10 mouse cellular contexts compared by ENCODE assay signal in the genomic region with DNA sequence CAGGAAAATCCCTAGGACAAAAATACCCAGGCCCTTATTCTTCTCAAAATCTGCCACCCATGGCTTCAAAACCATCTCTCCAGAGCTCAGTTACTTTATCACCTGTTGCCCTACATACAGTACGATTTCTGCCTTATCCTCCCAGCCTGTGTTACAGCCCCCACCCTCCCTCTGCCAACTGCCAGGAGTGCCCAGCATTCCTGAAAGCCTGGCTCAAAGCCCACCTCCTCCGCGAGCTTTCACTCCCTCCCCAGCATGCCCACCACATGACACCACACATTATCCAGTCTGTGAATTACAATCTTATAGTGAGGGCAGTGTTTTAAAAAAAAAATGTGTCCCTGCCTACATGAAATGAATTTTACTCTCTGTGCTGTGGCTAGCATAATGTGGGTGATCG.
DNase-seq lines count a peak whose midpoint lies in the region; ATAC-seq lines count a peak whose summit lies in the region.
"Had no signal": no experiment of that assay in that cellular context is flagged by ENCODE, and none has a peak within 500 bp of the region (broad histone marks: within the 10 kb centered on the region; RNA-seq: fewer than 3 reads in every experiment).

No protein-coding gene starts in this region.

- no peak overlapping the region for H3K9ac ChIP-seq in hindbrain, embryonic 16.5 days (ENCODE audit: low read depth, low read length)
- H3K9ac ChIP-seq: embryonic facial prominence, embryonic 12.5 days had no signal

- WGBS in hindbrain, embryonic 16.5 days: 54% methylated on average over 4 of the region's 4 CpGs

- H3K27me3 ChIP-seq in hindbrain, embryonic 16.5 days (replicated peaks; ENCODE audit: control insufficient read depth, insufficient read depth, low read length): no peaks in the 10 kb centered on the region
- H3K27me3 ChIP-seq: embryonic facial prominence, embryonic 12.5 days had no signal

- H3K4me2 ChIP-seq in hindbrain, embryonic 16.5 days (ENCODE audit: low read length): no peak overlapping the region
- H3K4me2 ChIP-seq: embryonic facial prominence, embryonic 12.5 days had no signal

- H3K4me3 ChIP-seq in hindbrain, embryonic 16.5 days (ENCODE audit: low read length): no peak overlapping the region
- H3K4me3 ChIP-seq: embryonic facial prominence, embryonic 12.5 days; myocyte had no signal

- DNase-seq in cerebellum, adult 9-10 months: peak; percentile 5
- peak; percentile 29 for DNase-seq in layer of hippocampus, adult 11-12 months (ENCODE audit: low spot score)
- no peak for DNase-seq in layer of hippocampus, adult 9-10 months (ENCODE audit: low spot score)
- peak; percentile 21 for DNase-seq in ovary, postnatal 14 days (ENCODE audit: low spot score)
- DNase-seq in adipocyte (ENCODE audit: low spot score): no peak
- DNase-seq in thymus, postnatal 4 days: no peak

- no peaks in the 10 kb centered on the region for H3K36me3 ChIP-seq in hindbrain, embryonic 16.5 days (ENCODE audit: control insufficient read depth, insufficient read depth, low read length)
- H3K36me3 ChIP-seq: embryonic facial prominence, embryonic 12.5 days had no signal

- H3K4me1 ChIP-seq in hindbrain, embryonic 16.5 days (ENCODE audit: control insufficient read depth, insufficient read depth, low read depth, low read length): no peaks in the 10 kb centered on the region

- H3K9me3 ChIP-seq in hindbrain, embryonic 16.5 days (ENCODE audit: control insufficient read depth, low read length): no peaks in the 10 kb centered on the region
- H3K9me3 ChIP-seq: embryonic facial prominence, embryonic 12.5 days had no signal

- no peak overlapping the region for H3K27ac ChIP-seq in hindbrain, embryonic 16.5 days (ENCODE audit: low read depth, low read length)
- H3K27ac ChIP-seq: embryonic facial prominence, embryonic 12.5 days had no signal

- no peak for ATAC-seq in cerebellum, adult (ENCODE audit: insufficient number of reproducible peaks, low FRiP score, low TSS enrichment)
- ATAC-seq in hindbrain, embryonic 16.5 days: peak; percentile 88

Comparison
In these comparisons a context has a peak if more than half of its experiments do, and no peak if none do; other contexts are left out.
1. DNase-seq: peak in cerebellum, adult 9-10 months (single experiment), layer of hippocampus, adult 11-12 months (single experiment) and ovary, postnatal 14 days (single experiment); none in layer of hippocampus, adult 9-10 months (single experiment), adipocyte (single experiment) and thymus, postnatal 4 days (single experiment).